Mouse (Mus musculus): Measurements from ENCODE around the gene Syne2. TPM values are rescaled to one million over a fixed set of nuclear protein-coding genes. Genes with fewer than 3 reads are reported as not detected.
"Not testable (repeated sequence)": the region's sequence is repeated elsewhere in the genome, so short reads cannot be mapped to it uniquely, and the experiment has no call there.

The Syne2 gene
- total RNA-seq, 2 experiments from 2014 or later = 46.8 to 78.3 TPM

- no peak for DNase-seq
Measured at GRCm38 (mm10) chr12:76102621-76103020, 284.7 kb downstream of the Syne2 start.

DNA sequence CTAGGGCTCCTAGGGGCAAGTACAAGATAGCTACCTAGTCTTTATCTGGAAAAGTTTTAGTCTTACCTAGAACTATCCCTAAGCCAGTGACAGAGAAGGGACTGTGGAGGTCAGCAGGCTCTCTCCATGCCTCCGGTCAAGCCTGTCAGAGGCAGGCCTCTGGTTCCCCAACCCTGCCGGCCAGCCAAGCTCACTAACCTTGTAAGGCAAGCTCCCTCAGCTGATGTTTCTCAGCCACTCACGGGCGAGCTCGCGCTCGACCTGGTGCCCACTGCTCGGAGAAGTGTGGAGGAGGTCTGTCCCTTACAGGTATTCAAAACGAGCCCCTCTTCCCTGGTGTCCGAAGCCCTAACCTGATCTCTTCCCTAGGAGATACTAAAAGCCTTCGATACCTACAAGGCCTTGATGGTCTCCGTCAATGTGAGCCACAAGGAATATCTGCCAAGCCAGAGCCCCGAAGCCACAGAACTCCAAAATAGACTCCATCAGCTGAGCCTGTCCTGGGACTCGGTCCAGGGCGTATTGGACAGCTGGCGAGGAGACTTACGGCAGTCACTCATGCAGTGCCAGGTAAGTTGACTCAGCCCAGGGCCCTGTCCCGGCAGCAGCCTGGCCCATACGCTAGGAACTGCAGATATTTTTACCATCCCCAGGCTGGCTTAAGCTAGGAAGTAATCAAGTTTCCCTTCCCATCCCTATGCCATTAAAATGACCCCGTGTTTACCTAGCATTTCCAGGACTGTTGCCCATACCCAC lies 286.8 kb downstream of the Syne2 start:
- DNase-seq = no peak

DNA sequence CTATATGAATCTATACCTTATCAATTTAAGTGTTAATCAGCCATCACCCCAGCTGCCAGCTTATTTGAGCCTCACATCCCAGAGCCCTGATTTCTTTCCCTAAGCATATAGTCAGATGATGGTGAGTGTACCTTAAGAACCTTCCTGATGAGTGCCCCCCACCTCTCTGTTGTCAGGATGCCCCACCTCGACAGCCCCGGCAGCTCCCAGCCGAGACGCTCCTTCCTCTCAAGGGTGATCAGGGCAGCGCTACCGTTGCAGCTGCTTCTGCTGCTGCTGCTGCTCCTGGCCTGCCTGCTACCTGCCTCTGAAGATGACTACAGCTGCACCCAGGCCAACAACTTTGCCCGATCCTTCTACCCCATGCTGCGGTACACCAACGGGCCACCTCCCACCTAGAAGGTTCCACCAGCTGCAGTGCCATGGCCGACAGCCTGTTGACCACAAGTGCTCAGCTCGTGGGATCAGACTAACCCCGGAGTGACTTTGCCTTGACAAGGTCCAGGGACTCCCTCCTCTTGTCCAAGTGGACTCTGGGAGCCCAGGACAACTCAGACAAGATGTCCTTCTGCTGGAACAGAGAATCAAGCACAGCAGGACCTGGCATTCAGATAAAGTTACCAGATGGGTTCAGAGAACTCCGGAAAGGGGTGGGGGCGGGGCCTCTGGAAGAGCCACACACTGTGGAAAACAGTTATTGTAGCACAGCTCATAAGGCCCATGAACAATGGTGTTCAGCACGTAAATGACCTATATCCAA lies 291.9 kb downstream of the Syne2 start:
- DNase-seq = no peak

DNA sequence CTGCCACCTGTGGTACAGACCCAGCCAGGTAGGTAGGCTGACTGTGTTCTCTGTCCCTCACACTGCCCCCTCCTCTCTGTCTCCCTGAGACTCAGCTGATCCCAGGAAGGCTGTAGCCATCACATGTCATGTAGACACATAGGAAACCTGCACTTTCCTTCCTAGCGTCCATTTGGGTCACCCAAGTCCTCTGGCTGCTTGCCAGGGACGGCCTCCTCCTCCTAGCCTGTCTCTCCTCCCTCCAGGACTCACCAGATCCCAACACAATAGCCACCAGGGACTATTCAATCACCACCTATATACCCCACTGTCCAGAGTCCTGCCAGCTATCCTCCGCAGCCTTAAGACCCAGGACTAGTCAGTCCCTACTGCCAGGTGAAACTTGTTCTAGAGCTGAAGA lies 293.1 kb downstream of the Syne2 start:
- no peak for DNase-seq

DNA sequence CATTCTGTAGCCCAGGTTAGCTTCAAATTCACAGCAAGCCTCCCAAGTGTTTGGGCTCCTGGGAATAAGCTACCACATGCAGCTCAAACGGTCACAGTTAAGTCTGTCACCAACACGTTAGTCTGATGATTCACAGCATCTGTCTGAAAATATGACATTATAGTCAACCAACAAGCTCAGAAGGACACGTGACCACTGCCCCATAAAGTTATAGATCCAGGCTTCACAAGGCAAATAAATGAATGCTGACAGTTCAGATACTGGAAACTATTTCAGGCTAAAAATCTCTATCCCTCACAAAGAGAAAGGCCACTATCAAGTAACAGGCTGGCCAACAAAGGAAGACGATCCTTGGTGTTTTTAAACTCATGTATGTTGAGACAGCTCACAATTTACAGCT lies 298.6 kb downstream of the Syne2 start:
- DNase-seq = no peak

DNA sequence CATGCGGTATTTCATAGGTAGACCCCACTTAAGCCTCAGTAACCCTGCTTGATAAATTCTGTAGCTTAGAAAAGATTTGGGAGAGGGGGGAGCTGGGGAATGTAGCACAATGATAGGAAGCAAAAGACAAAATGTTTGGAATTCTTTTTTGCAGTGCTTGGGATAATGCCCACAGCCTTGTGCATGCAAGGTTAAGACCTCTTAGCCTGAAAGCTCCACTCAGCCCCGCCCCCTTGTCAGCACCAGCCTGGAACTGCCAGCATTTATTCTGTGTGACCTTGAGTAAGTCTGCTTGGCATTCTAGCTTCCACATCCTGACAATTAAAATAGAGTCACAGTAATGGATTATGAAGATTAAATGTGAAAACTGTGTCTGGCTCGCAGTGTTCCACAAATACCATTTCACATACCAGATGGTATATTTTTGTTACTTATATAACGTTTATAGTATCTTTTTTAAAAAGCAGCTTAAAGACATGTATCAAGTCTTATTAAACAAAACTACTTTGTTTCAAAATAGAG lies 299.8 kb downstream of the Syne2 start:
- DNase-seq = peak; percentile 63

GRCm38 (mm10) chr12:76123223-76123622 lies 305.3 kb downstream of the Syne2 start:
- DNase-seq = no peak

DNA sequence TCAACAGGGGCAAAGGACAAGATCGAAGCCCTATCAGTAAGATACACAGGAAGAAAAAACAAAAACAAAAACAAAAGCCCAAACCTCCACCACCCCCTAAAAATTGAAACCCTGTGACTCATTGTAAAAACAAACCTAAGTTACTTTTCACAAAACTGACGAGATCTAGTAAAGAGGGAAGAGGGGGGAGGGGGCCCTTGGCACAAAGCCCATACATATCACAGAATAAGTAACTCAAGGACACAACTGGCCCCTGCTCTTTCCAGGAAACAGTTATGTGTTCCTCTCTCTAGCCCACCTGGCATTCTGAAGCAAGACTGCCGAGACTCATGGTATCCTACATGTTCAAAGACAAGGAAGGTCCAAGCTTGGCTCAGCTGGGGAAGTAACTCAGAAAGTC lies 310.4 kb downstream of the Syne2 start:
- DNase-seq = no peak

DNA sequence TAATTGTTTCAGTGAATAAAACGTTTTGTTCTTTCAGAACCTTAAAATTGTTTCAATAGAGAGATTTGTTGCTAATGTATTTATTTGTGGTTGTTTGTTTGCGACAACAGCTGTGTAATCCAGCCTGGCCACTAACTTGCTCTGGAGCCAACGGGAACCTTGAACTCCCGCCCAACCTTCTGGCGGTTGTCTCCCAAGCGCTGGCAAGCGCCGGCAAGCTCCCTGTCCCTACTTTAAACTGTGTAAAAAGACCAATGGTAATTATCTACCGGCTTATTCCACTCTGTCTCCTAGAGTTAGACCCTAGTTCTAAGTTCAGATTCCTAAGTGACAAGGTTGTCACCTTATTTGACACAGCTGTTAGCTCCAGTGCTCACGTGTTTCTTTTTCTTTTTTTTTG lies 310.9 kb downstream of the Syne2 start:
- peak; percentile 58 for DNase-seq

DNA sequence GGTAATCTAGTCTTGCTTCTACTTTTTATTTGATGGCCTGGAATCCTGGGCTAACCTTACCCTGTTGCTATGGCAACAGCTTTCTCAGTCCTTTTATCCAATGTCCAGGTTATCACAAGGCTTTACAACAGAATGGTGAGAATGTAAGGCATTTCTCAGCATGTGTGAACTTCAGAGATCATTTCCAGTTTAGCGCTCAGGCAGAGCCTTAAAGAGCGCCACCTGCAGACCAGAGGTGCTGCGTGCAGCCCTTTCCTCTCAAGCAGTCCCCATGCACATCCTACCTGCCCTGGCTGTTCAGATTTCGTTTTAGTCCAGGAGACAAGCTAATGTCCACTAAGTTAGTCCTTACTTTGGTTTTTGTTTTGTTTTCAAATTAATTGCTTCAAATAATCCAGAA lies 312.3 kb downstream of the Syne2 start:
- DNase-seq = peak; percentile 48

GRCm38 (mm10) chr12:76130891-76131290 lies 313.0 kb downstream of the Syne2 start:
- no peak for DNase-seq

DNA sequence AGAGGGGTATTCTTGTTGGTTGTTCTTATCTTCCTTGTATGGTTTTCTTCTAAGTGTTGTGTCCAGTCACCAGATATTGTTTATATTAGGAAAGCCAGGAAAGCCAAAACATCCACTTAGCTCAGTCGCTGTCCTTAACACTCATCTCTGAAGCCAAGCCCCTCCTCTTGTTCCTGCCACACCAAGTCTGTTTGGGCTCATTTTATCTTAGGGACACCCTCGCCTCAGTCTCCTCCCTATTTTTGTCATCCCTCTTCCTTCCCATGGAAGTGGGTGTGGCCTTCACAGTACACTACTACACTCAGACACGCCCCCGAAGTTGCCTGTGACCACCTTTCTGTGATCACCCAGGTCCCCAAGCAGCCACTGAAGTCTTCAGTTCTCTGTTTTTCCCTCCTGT lies 314.7 kb downstream of the Syne2 start:
- DNase-seq = no peak

- DNase-seq = not testable (repeated sequence)
Measured at GRCm38 (mm10) chr12:76133081-76133480, 315.1 kb downstream of the Syne2 start.

GRCm38 (mm10) chr12:76136701-76137100 lies 318.8 kb downstream of the Syne2 start:
- no peak for DNase-seq

GRCm38 (mm10) chr12:76152389-76152788 lies 334.5 kb downstream of the Syne2 start:
- peak; percentile 16 for DNase-seq

Small RNA genes within 50 kb of the gene (microRNA-seq; reads per million reads assigned to microRNA genes)
- gene Mir5101 = 2.8 reads per million

Other genes with a start within 250 kb of the Syne2 start
- 10 to 100 TPM; 38.1 to 41.3 TPM for gene Ppp2r5e, start 221.9 kb upstream of the Syne2 start, total RNA-seq (2021)
- 1 to 10 TPM; 4.8 to 8.3 TPM for gene Wdr89, start 148.6 kb upstream of the Syne2 start, total RNA-seq (2021)
- gene Sgpp1, start 82.4 kb upstream of the Syne2 start, total RNA-seq (2021) = 10 to 100 TPM; 42.7 to 57.5 TPM